In genomic region chr19:41332228-41332627, GRCm38 (mm10) we compare ENCODE assay signal across 10 mouse cellular contexts. TPM values are rescaled to one million over a fixed set of nuclear protein-coding genes. Genes with fewer than 3 reads are reported as not detected.
DNase-seq lines count a peak whose midpoint lies in the region; ATAC-seq and TF ChIP-seq lines count a peak whose summit lies in the region.
"Had no signal": no experiment of that assay in that cellular context is flagged by ENCODE, and none has a peak within 500 bp of the region (broad histone marks: within the 10 kb centered on the region; RNA-seq: fewer than 3 reads in every experiment).

No protein-coding gene starts in this region.

- DNase-seq in adrenal gland, adult 2 months: peak; percentile 17
- DNase-seq in adrenal gland, adult 18-20 months (ENCODE audit: low spot score in 2 of 2): no peak
- DNase-seq in B cell, adult 2 months: peak; percentile 88 to 90
- DNase-seq in adipocyte (ENCODE audit: low spot score): no peak
- no peak for DNase-seq in heart, postnatal 25 days (ENCODE audit: low spot score)
- DNase-seq: kidney, adult 8-10 months had no signal

- TF ChIP-seq CTCF in small intestine, adult 2 months (IDR thresholded peaks at IDR 0.05; ENCODE audit: extremely low read depth, insufficient read length, insufficient replicate concordance, low read depth, low read length): no peak

- H3K36me3 ChIP-seq in small intestine, adult 2 months (ENCODE audit: control insufficient read depth, insufficient read depth, low read length): 0 out of 2 replicates have a peak, but pooled peaks cover 1% of the 10 kb centered on the region
- H3K36me3 ChIP-seq in neural tube, embryonic 15.5 days: no peaks in the 10 kb centered on the region
- H3K36me3 ChIP-seq: midbrain, embryonic 13.5 days had no signal

- H3K27ac ChIP-seq in small intestine, adult 2 months (ENCODE audit: insufficient read depth, low read depth, low read length): peak overlapping the region; percentile 72
- no peak overlapping the region for H3K27ac ChIP-seq in neural tube, embryonic 15.5 days (replicated peaks)
- H3K27ac ChIP-seq: midbrain, embryonic 13.5 days had no signal

- H3K9ac ChIP-seq in neural tube, embryonic 15.5 days (replicated peaks): no peak overlapping the region
- H3K9ac ChIP-seq: midbrain, embryonic 13.5 days had no signal

- no peak for TF ChIP-seq POLR2A in small intestine, adult 2 months (IDR thresholded peaks at IDR 0.05; ENCODE audit: low read depth, low read length)

- intact Hi-C loops in heart, postnatal 25 days (cut with DNase I): no loop called here

- H3K4me2 ChIP-seq in neural tube, embryonic 15.5 days: no peak overlapping the region
- H3K4me2 ChIP-seq: midbrain, embryonic 13.5 days had no signal

- ATAC-seq in hematopoietic stem cell, adult 5-6 weeks (replicated peaks in 1 of 2; ENCODE audit: insufficient read depth in 1 of 2, low FRiP score in 2 of 2, low TSS enrichment in 1 of 2, low read depth in 1 of 2, poor library complexity in 2 of 2, severe bottlenecking in 2 of 2): peak; percentile 75 to 86
- no peak for ATAC-seq in neural tube, embryonic 15.5 days (ENCODE audit: low FRiP score)
- ATAC-seq: midbrain, embryonic 13.5 days had no signal

- 85% methylated on average over 12 of the region's 12 CpGs for WGBS in small intestine, adult 2 months
- 90% methylated on average over 12 of the region's 12 CpGs for WGBS in neural tube, embryonic 15.5 days

- H3K9me3 ChIP-seq in neural tube, embryonic 15.5 days (replicated peaks): no peaks in the 10 kb centered on the region
- H3K9me3 ChIP-seq: midbrain, embryonic 13.5 days had no signal

- peaks cover 5% of the 10 kb centered on the region for H3K4me1 ChIP-seq in small intestine, adult 2 months (ENCODE audit: control insufficient read depth, insufficient read depth, insufficient read length, low read length)
- no peaks in the 10 kb centered on the region for H3K4me1 ChIP-seq in neural tube, embryonic 15.5 days

- H3K4me3 ChIP-seq in small intestine, adult 2 months (ENCODE audit: low read depth, low read length): peak overlapping the region; percentile 48
- H3K4me3 ChIP-seq in neural tube, embryonic 15.5 days (replicated peaks): no peak overlapping the region
- H3K4me3 ChIP-seq: midbrain, embryonic 13.5 days had no signal

- no peaks in the 10 kb centered on the region for H3K27me3 ChIP-seq in small intestine, adult 2 months (ENCODE audit: control insufficient read depth, insufficient read depth, low read length)
- no peaks in the 10 kb centered on the region for H3K27me3 ChIP-seq in neural tube, embryonic 15.5 days (replicated peaks)
- H3K27me3 ChIP-seq: midbrain, embryonic 13.5 days had no signal

RNA-seq across cellular contexts. Expression of gene Pik3ap1, which starts 52.7 kb away (rescaled TPM):
- total RNA-seq in adrenal gland, adult 2 months (2021): 10 to 100 TPM in 1 of 2 experiments, 1 to 10 TPM in 1; 6.5 to 37.2 TPM
- polyA plus RNA-seq in adrenal gland, adult 2 months (2012; rRNA removed): 3.6 and 4.5 TPM in 2 replicates
- 10 to 100 TPM; 10.2 to 13.4 TPM for total RNA-seq in adrenal gland, adult 18-20 months (2021)
- 28.9 and 33.5 TPM in 2 replicates for total RNA-seq in hematopoietic stem cell, adult 5-6 weeks (2017)
- polyA plus RNA-seq in small intestine, adult 2 months (2012; rRNA removed): 3.5 and 4.3 TPM in 2 replicates
- 1 to 10 TPM; 1.5 to 2.0 TPM for total RNA-seq in heart, postnatal 25 days (2021)
- 1.6 and 2.7 TPM in 2 replicates for polyA plus RNA-seq in neural tube, embryonic 15.5 days (2015; fragmentation: Nextera tagmentation; extraction: Ambion mirVana)

Comparison
In these comparisons a context has a peak if more than half of its experiments do, and no peak if none do; other contexts are left out.
1. DNase-seq: peak in adrenal gland, adult 2 months (single experiment) and B cell, adult 2 months (2 of 2); none in adrenal gland, adult 18-20 months (0 of 2), adipocyte (single experiment) and heart, postnatal 25 days (single experiment).